Mouse (Mus musculus): ENCODE measurements around the gene Rab3a.

Gene Rab3a

GRCm38 (mm10) chr8:70754043-70754870 lies at the start of gene Rab3a:
Rab3a (plus strand) TSS chr8:70754679.
- in situ Hi-C loops (cut with MboI, MseI) = loop anchor here (10.0 kb wide), 1 partner anchor 389 kb away; no protein-coding TSS in a partner anchor

- in situ Hi-C loops (cut with MboI, MseI) = no loop called here
These were observed 46.2 kb upstream of the Rab3a start for GRCm38 (mm10) chr8:70708281-70708680.

GRCm38 (mm10) chr8:70709794-70710193 lies 44.7 kb upstream of the Rab3a start:
- in situ Hi-C loops (cut with MboI, MseI) = loop anchor here (5.0 kb wide), 2 partner anchors 38 to 47 kb away; partner anchors contain the start of gene Pgpep1

- in situ Hi-C loops (cut with MboI, MseI) = loop anchor here (5.0 kb wide), 2 partner anchors 37 to 48 kb away; partner anchors contain the start of gene Pgpep1
These were observed 44.2 kb upstream of the Rab3a start for GRCm38 (mm10) chr8:70710296-70710695.

- in situ Hi-C loops (cut with MboI, MseI) = loop anchor here (5.0 kb wide), 2 partner anchors 36 to 49 kb away; partner anchors contain the start of gene Pgpep1
These were observed 43.4 kb upstream of the Rab3a start for GRCm38 (mm10) chr8:70711041-70711440.

- in situ Hi-C loops (cut with MboI, MseI) = loop anchor here (5.0 kb wide), 2 partner anchors 33 to 52 kb away; partner anchors contain the start of gene Pgpep1
These were observed 40.5 kb upstream of the Rab3a start for GRCm38 (mm10) chr8:70713991-70714390.

- in situ Hi-C loops (cut with MboI, MseI) = loop anchor here (5.0 kb wide), 1 partner anchor 52 kb away; no protein-coding TSS in a partner anchor
These were observed 39.4 kb upstream of the Rab3a start for GRCm38 (mm10) chr8:70715086-70715485.

GRCm38 (mm10) chr8:70716521-70717400 lies 37.7 kb upstream of the Rab3a start:
- in situ Hi-C loops (cut with MboI, MseI) = loop anchor here (5.0 kb wide), 1 partner anchor 51 kb away; no protein-coding TSS in a partner anchor

- in situ Hi-C loops (cut with MboI, MseI) = loop anchor here (5.0 kb wide), 1 partner anchor 49 kb away; no protein-coding TSS in a partner anchor
These were observed 36.2 kb upstream of the Rab3a start, which contains the start of gene Gm3336 for GRCm38 (mm10) chr8:70718297-70718696. Gm3336 (plus strand) TSS chr8:70718543.

- in situ Hi-C loops (cut with MboI, MseI) = loop anchor here (5.0 kb wide), 1 partner anchor 47 kb away; no protein-coding TSS in a partner anchor
These were observed 34.6 kb upstream of the Rab3a start for GRCm38 (mm10) chr8:70719796-70720270.

GRCm38 (mm10) chr8:70720739-70721138 lies 33.7 kb upstream of the Rab3a start:
- in situ Hi-C loops (cut with MboI, MseI) = no loop called here

GRCm38 (mm10) chr8:70721601-70722000 lies 32.9 kb upstream of the Rab3a start:
- in situ Hi-C loops (cut with MboI, MseI) = no loop called here

- in situ Hi-C loops (cut with MboI, MseI) = no loop called here
These were observed 30.8 kb upstream of the Rab3a start, which contains the start of gene Pde4c for GRCm38 (mm10) chr8:70723486-70724210. Pde4c (plus strand) TSS chr8:70723720.

GRCm38 (mm10) chr8:70724216-70724615 lies 30.3 kb upstream of the Rab3a start:
- in situ Hi-C loops (cut with MboI, MseI) = no loop called here

GRCm38 (mm10) chr8:70725792-70726447 lies 28.6 kb upstream of the Rab3a start:
- in situ Hi-C loops (cut with MboI, MseI) = no loop called here

- in situ Hi-C loops (cut with MboI, MseI) = no loop called here
These were observed 27.8 kb upstream of the Rab3a start for GRCm38 (mm10) chr8:70726721-70727120.

GRCm38 (mm10) chr8:70729808-70730475 lies 24.5 kb upstream of the Rab3a start:
- in situ Hi-C loops (cut with MboI, MseI) = loop anchor here (10.0 kb wide), 1 partner anchor 1315 kb away; the partner anchor contains the start of gene Olfr372

GRCm38 (mm10) chr8:70730956-70731355 lies 23.5 kb upstream of the Rab3a start:
- in situ Hi-C loops (cut with MboI, MseI) = loop anchor here (10.0 kb wide), 1 partner anchor 1314 kb away; the partner anchor contains the start of gene Olfr372

GRCm38 (mm10) chr8:70737705-70738104 lies 16.8 kb upstream of the Rab3a start:
- in situ Hi-C loops (cut with MboI, MseI) = loop anchor here (10.0 kb wide), 1 partner anchor 1307 kb away; the partner anchor contains the start of gene Olfr372
